Mouse (Mus musculus): ENCODE results near the gene Ccdc124. TPM values are rescaled to one million over a fixed set of nuclear protein-coding genes. Genes with fewer than 3 reads are reported as not detected.

The Ccdc124 gene
- 10 to 100 TPM; 13.2 to 34.3 (median 24.5) TPM for total RNA-seq (2018; cell fraction: chromatin; rRNA removed)
- total RNA-seq (2018; cell fraction: cytosol; rRNA removed): 10 to 100 TPM; 30.4 to 56.5 (median 42.0) TPM
- 10 to 100 TPM; 18.9 to 41.0 (median 29.8) TPM for total RNA-seq (2018; cell fraction: nucleus; rRNA removed)
- polyA plus RNA-seq (2018): 47.6 to 62.3 TPM (median 58.2 TPM) in 3 replicates

- H3K4me3 ChIP-seq (ENCODE audit: inconsistent target): peak within 1 kb of the TSS; percentile 93
- peaks cover 14% of the 10 kb centered on the region; the same call in 1 of the 2 replicates for H3K79me2 ChIP-seq (ENCODE audit: inconsistent target)
- peak within 1 kb of the TSS; percentile 73 for H3K27ac ChIP-seq
- H3K36me3 ChIP-seq (ENCODE audit: inconsistent target): no peaks in the 10 kb centered on the region
- whole genome bisulfite sequencing (ENCODE audit: missing documents): 1% methylated on average over 45 of the region's 46 CpGs
These were observed at the start of gene Ccdc124 for GRCm38 (mm10) chr8:70873364-70873985. Gene Ccdc124 (minus strand): TSS chr8:70873935.

GRCm38 (mm10) chr8:70920049-70920922 is 46.6 kb upstream of the Ccdc124 start:
- H3K36me3 ChIP-seq (ENCODE audit: inconsistent target): peaks cover 39% of the 10 kb centered on the region
- 95% methylated on average over 6 of the region's 9 CpGs for WGBS (ENCODE audit: missing documents)

GRCm38 (mm10) chr8:70914704-70915103 is 41.0 kb upstream of the Ccdc124 start:
- 90% methylated on average over 17 of the region's 17 CpGs for WGBS (ENCODE audit: missing documents)
- H3K36me3 ChIP-seq (ENCODE audit: inconsistent target): peaks cover 51% of the 10 kb centered on the region
- no peak overlapping the region for H3K4me3 ChIP-seq (ENCODE audit: inconsistent target)
- no peak overlapping the region for H3K27ac ChIP-seq
- peaks cover 86% of the 10 kb centered on the region for H3K79me2 ChIP-seq (ENCODE audit: inconsistent target)

More at GRCm38 (mm10) chr8:70920049-70920922, 46.6 kb upstream of the Ccdc124 start:
- no peak overlapping the region for H3K4me3 ChIP-seq (ENCODE audit: inconsistent target)
- H3K79me2 ChIP-seq (ENCODE audit: inconsistent target): peaks cover 34% of the 10 kb centered on the region
- H3K27ac ChIP-seq: no peak overlapping the region

- H3K27ac ChIP-seq: no peak overlapping the region
- H3K79me2 ChIP-seq (ENCODE audit: inconsistent target): peaks cover 96% of the 10 kb centered on the region
- WGBS (ENCODE audit: missing documents): 94% methylated on average over 24 of the region's 26 CpGs
- H3K4me3 ChIP-seq (ENCODE audit: inconsistent target): no peak overlapping the region
- peaks cover 44% of the 10 kb centered on the region for H3K36me3 ChIP-seq (ENCODE audit: inconsistent target)
These were observed 39.8 kb upstream of the Ccdc124 start for GRCm38 (mm10) chr8:70913523-70913922.

- WGBS (ENCODE audit: missing documents): 96% methylated on average over 30 of the region's 30 CpGs
- Histone ChIP-seq H3K36me3 (ENCODE audit: inconsistent target) (peaks cover 39% of the 10 kb centered on the region), H3K27ac (no peak overlapping the region), H3K4me3 (ENCODE audit: inconsistent target) (no peak overlapping the region), H3K79me2 (ENCODE audit: inconsistent target) (peaks cover 96% of the 10 kb centered on the region)
These were observed 39.2 kb upstream of the Ccdc124 start for GRCm38 (mm10) chr8:70912955-70913354.

GRCm38 (mm10) chr8:70911596-70911995 is 37.9 kb upstream of the Ccdc124 start:
- 90% methylated on average over 5 of the region's 5 CpGs for WGBS (ENCODE audit: missing documents)
- Histone ChIP-seq H3K79me2 (ENCODE audit: inconsistent target) (peaks cover 96% of the 10 kb centered on the region), H3K27ac (peak overlapping the region; percentile 82), H3K4me3 (ENCODE audit: inconsistent target) (no peak overlapping the region), H3K36me3 (ENCODE audit: inconsistent target) (peaks cover 25% of the 10 kb centered on the region; the same call in 1 of the 2 replicates)

- WGBS (ENCODE audit: missing documents): 90% methylated on average over 2 of the region's 2 CpGs
- Histone ChIP-seq H3K4me3 (ENCODE audit: inconsistent target) (no peak overlapping the region), H3K27ac (no peak overlapping the region), H3K36me3 (ENCODE audit: inconsistent target) (peaks cover 7% of the 10 kb centered on the region; the same call in 1 of the 2 replicates), H3K79me2 (ENCODE audit: inconsistent target) (peaks cover 66% of the 10 kb centered on the region)
These were observed 33.8 kb upstream of the Ccdc124 start for GRCm38 (mm10) chr8:70907518-70907917.

GRCm38 (mm10) chr8:70905831-70906736 is 32.3 kb upstream of the Ccdc124 start, which contains the start of gene Map1s:
Gene Map1s (plus strand): TSS chr8:70905932.
- H3K36me3 ChIP-seq (ENCODE audit: inconsistent target): no peaks in the 10 kb centered on the region
- H3K27ac ChIP-seq: peak within 1 kb of the TSS; percentile 94
- WGBS (ENCODE audit: missing documents): under 1% methylated on average over 81 of the region's 86 CpGs
- H3K4me3 ChIP-seq (ENCODE audit: inconsistent target): peak within 1 kb of the TSS; percentile 46
- peaks cover 51% of the 10 kb centered on the region for H3K79me2 ChIP-seq (ENCODE audit: inconsistent target)

- Histone ChIP-seq H3K79me2 (ENCODE audit: inconsistent target) (peaks cover 45% of the 10 kb centered on the region), H3K36me3 (ENCODE audit: inconsistent target) (no peaks in the 10 kb centered on the region), H3K4me3 (ENCODE audit: inconsistent target) (peak overlapping the region; percentile 46), H3K27ac (peak overlapping the region; percentile 94)
- 5% methylated on average over 8 of the region's 8 CpGs for WGBS (ENCODE audit: missing documents)
These were observed 31.7 kb upstream of the Ccdc124 start for GRCm38 (mm10) chr8:70905463-70905830.

- no peaks in the 10 kb centered on the region for H3K36me3 ChIP-seq (ENCODE audit: inconsistent target)
- peak overlapping the region; percentile 94 for H3K27ac ChIP-seq
- H3K4me3 ChIP-seq (ENCODE audit: inconsistent target): no peak overlapping the region
- 2% methylated on average over 4 of the region's 4 CpGs for WGBS (ENCODE audit: missing documents)
- H3K79me2 ChIP-seq (ENCODE audit: inconsistent target): peaks cover 39% of the 10 kb centered on the region
These were observed 30.8 kb upstream of the Ccdc124 start for GRCm38 (mm10) chr8:70904532-70904931.

GRCm38 (mm10) chr8:70903582-70903981 is 29.8 kb upstream of the Ccdc124 start:
- no peak overlapping the region for H3K4me3 ChIP-seq (ENCODE audit: inconsistent target)
- peak overlapping the region; percentile 94 for H3K27ac ChIP-seq
- peaks cover 30% of the 10 kb centered on the region for H3K79me2 ChIP-seq (ENCODE audit: inconsistent target)
- no peaks in the 10 kb centered on the region for H3K36me3 ChIP-seq (ENCODE audit: inconsistent target)

GRCm38 (mm10) chr8:70903112-70903511 is 29.4 kb upstream of the Ccdc124 start:
- no peaks in the 10 kb centered on the region for H3K36me3 ChIP-seq (ENCODE audit: inconsistent target)
- peak overlapping the region; percentile 94; the same call in 1 of the 2 replicates for H3K27ac ChIP-seq
- no peak overlapping the region for H3K4me3 ChIP-seq (ENCODE audit: inconsistent target)
- WGBS (ENCODE audit: missing documents): 60% methylated on average over 4 of the region's 4 CpGs
- H3K79me2 ChIP-seq (ENCODE audit: inconsistent target): peaks cover 25% of the 10 kb centered on the region

GRCm38 (mm10) chr8:70902211-70902610 is 28.5 kb upstream of the Ccdc124 start:
- H3K27ac ChIP-seq: no peak overlapping the region
- no peaks in the 10 kb centered on the region for H3K36me3 ChIP-seq (ENCODE audit: inconsistent target)
- H3K4me3 ChIP-seq (ENCODE audit: inconsistent target): no peak overlapping the region
- WGBS (ENCODE audit: missing documents): 80% methylated on average over 5 of the region's 5 CpGs
- peaks cover 16% of the 10 kb centered on the region for H3K79me2 ChIP-seq (ENCODE audit: inconsistent target)

- whole genome bisulfite sequencing (ENCODE audit: missing documents): 62% methylated on average over 2 of the region's 2 CpGs
These were observed 27.2 kb upstream of the Ccdc124 start for GRCm38 (mm10) chr8:70900872-70901387.

More at GRCm38 (mm10) chr8:70900872-70901387, 27.2 kb upstream of the Ccdc124 start:
- Histone ChIP-seq H3K4me3 (ENCODE audit: inconsistent target) (no peak overlapping the region), H3K36me3 (ENCODE audit: inconsistent target) (no peaks in the 10 kb centered on the region), H3K79me2 (ENCODE audit: inconsistent target) (peaks cover 16% of the 10 kb centered on the region), H3K27ac (peak overlapping the region; percentile 36)
